Mouse (Mus musculus): ENCODE measurements around the gene Gm20388.

DNA sequence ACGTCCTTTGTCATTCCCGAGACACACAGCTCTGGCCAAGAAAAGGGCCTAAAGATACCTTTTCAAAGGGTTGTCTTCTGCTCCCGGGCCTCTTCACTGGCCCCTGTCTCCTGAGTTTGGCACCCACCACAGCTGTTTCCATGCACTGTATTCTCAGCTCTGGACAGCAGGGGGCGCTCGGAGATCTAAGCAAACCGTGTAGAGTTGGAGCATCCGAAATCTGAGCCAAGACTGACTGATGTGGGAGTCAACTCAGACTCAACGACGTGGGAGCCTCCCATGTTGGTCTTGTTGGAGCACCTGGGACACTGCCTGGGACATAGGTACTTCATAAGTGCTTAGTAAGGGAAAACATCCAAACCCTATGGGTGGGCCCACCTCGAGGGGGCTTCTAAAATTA, 767.8 kb downstream of the Gm20388 start:
- no peak for TF ChIP-seq POLR2A (IDR thresholded peaks at IDR 0.05; ENCODE audit: insufficient read depth, low read depth, low read length)
- TF ChIP-seq CTCF (IDR thresholded peaks at IDR 0.05; ENCODE audit: insufficient read depth, low read depth, low read length) = peak; percentile 84

Data from olfactory bulb, adult 2 months (tissue).